ENCODE assay signal across 28 mouse cellular contexts in the genomic region with DNA sequence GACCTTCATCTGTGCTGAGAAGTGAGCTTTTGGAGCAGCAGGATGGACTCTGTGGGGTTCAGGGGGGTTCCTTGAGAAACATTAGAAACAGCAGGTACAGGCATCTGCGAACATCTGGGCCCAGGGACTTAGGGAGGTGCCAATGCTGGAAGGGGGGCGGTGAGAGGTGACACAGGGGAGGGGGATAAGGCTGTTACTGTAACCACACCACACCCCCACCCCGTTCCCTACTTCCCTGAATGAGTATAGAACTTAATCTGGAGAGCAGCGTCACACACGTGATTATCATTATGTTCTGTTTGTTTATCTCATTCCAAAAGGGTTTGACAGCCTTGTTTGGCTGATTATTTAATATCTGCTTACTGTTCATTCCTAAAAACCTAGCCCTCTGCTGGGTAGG.
A peak's percentile ranks its signal among the peaks of the same experiment; 100 is the strongest.
DNase-seq lines count a peak whose midpoint lies in the region; ATAC-seq and TF ChIP-seq lines count a peak whose summit lies in the region.
"Had no signal": no experiment of that assay in that cellular context is flagged by ENCODE, and none has a peak within 500 bp of the region (broad histone marks: within the 10 kb centered on the region; RNA-seq: fewer than 3 reads in every experiment).

No protein-coding gene starts in this region.

- H3K4me1 ChIP-seq in liver, embryonic 12.5 days, result peaks cover 11% of the 10 kb centered on the region
- peaks cover 0 to 2% of the 10 kb centered on the region in 2 experiments; a peak in 1 of 4 replicates for H3K4me1 ChIP-seq in liver, embryonic 14.5 days (replicated peaks; ENCODE audit: control insufficient read depth in 2 of 2, insufficient read depth in 2 of 2, low read length in 1 of 2)
- H3K4me1 ChIP-seq: forebrain, embryonic 15.5 days; hindbrain, embryonic 13.5 days had no signal

- TF ChIP-seq CTCF in liver, embryonic 14.5 days (IDR thresholded peaks at IDR 0.05; ENCODE audit: low read depth), result no peak

- no peaks in the 10 kb centered on the region for H3K27me3 ChIP-seq in liver, embryonic 12.5 days (replicated peaks)
- H3K27me3 ChIP-seq in liver, embryonic 14.5 days (ENCODE audit: control insufficient read depth, insufficient read depth, low read length), result no peaks in the 10 kb centered on the region
- H3K27me3 ChIP-seq: embryonic facial prominence, embryonic 13.5 days; forebrain, embryonic 12.5 days; forebrain, embryonic 15.5 days; heart, embryonic 15.5 days; hindbrain, embryonic 13.5 days; Patski had no signal

- no peak overlapping the region for H3K27ac ChIP-seq in liver, embryonic 12.5 days
- no peak overlapping the region for H3K27ac ChIP-seq in liver, embryonic 14.5 days
- H3K27ac ChIP-seq: embryonic facial prominence, embryonic 10.5 days; embryonic facial prominence, embryonic 13.5 days; forebrain, embryonic 12.5 days; forebrain, embryonic 15.5 days; heart, embryonic 15.5 days; hindbrain, embryonic 10.5 days; hindbrain, embryonic 13.5 days had no signal

- 42% methylated on average over 5 of the region's 5 CpGs for WGBS in liver, embryonic 12.5 days (ENCODE audit: insufficient replicate concordance)
- WGBS in liver, embryonic 14.5 days (ENCODE audit: insufficient replicate concordance), result 34% methylated on average over 5 of the region's 5 CpGs

- no peak overlapping the region for H3K4me2 ChIP-seq in liver, embryonic 12.5 days
- H3K4me2 ChIP-seq in liver, embryonic 14.5 days (ENCODE audit: low read depth), result no peak overlapping the region
- H3K4me2 ChIP-seq: embryonic facial prominence, embryonic 13.5 days; forebrain, embryonic 12.5 days; forebrain, embryonic 15.5 days; heart, embryonic 11.5 days; heart, embryonic 15.5 days; hindbrain, embryonic 13.5 days had no signal

- no peak overlapping the region for H3K4me3 ChIP-seq in liver, embryonic 12.5 days
- no peak overlapping the region for H3K4me3 ChIP-seq in liver, embryonic 14.5 days (ENCODE audit: insufficient read depth in 1 of 2, low read depth in 2 of 2, low read length in 2 of 2)
- H3K4me3 ChIP-seq: embryonic facial prominence, embryonic 10.5 days; embryonic facial prominence, embryonic 13.5 days; erythroblast, embryonic 14.5 days; forebrain, embryonic 12.5 days; forebrain, embryonic 15.5 days; heart, embryonic 15.5 days; hindbrain, embryonic 10.5 days; hindbrain, embryonic 13.5 days had no signal

- DNase-seq in liver, result no peak
- peak; percentile 10 for DNase-seq in c-Kit-positive CD71-positive TER-119-negative erythroid progenitor cells, embryonic 14.5 days (ENCODE audit: low read depth)
- DNase-seq in liver, embryonic 14.5 days (ENCODE audit: low read depth in 3 of 3, low spot score in 3 of 3), result no peak
- no peak for DNase-seq in thymus, adult 18-20 months
- DNase-seq in right cerebral cortex, postnatal 14 days, result no peak
- DNase-seq: adrenal gland, postnatal 10 days; adrenal gland, postnatal 36 days; cerebellum, adult 11 months; cerebellum, adult 2 months; cerebellum, adult 9-11 months; cerebellum, postnatal 25 days; embryo, embryonic 11 days; heart, adult 11 months; heart, postnatal 10 days; heart, postnatal 36 days had no signal

- H3K36me3 ChIP-seq in liver, embryonic 12.5 days, result no peaks in the 10 kb centered on the region; the same call in 1 of the 2 replicates
- no peaks in the 10 kb centered on the region for H3K36me3 ChIP-seq in liver, embryonic 14.5 days (replicated peaks; ENCODE audit: control insufficient read depth, insufficient read depth, low read depth)
- H3K36me3 ChIP-seq: forebrain, embryonic 15.5 days; heart, embryonic 15.5 days had no signal

- peak; percentile 54; the same call in 1 of the 2 replicates for ATAC-seq in liver, embryonic 12.5 days
- ATAC-seq in liver, embryonic 14.5 days (ENCODE audit: insufficient read depth), result peak; percentile 53; the same call in 1 of the 2 replicates
- peak; percentile 63 for ATAC-seq in megakaryocyte-erythroid progenitor cell, adult 5-6 weeks (replicated peaks; ENCODE audit: low FRiP score, low TSS enrichment, poor library complexity, severe bottlenecking)
- ATAC-seq: forebrain, embryonic 15.5 days; hindbrain, embryonic 16.5 days; Patski had no signal

- H3K9me3 ChIP-seq in liver, embryonic 12.5 days (replicated peaks), result no peaks in the 10 kb centered on the region
- H3K9me3 ChIP-seq in liver, embryonic 14.5 days (ENCODE audit: control insufficient read depth, low read length), result no peaks in the 10 kb centered on the region
- H3K9me3 ChIP-seq: embryonic facial prominence, embryonic 13.5 days; forebrain, embryonic 12.5 days; forebrain, embryonic 15.5 days; heart, embryonic 15.5 days had no signal

- no peak overlapping the region for H3K9ac ChIP-seq in liver, embryonic 12.5 days
- H3K9ac ChIP-seq in liver, embryonic 14.5 days (replicated peaks), result no peak overlapping the region
- H3K9ac ChIP-seq: embryonic facial prominence, embryonic 13.5 days; forebrain, embryonic 12.5 days; forebrain, embryonic 15.5 days; heart, embryonic 15.5 days; hindbrain, embryonic 13.5 days had no signal

- no peak for TF ChIP-seq EP300 in liver, embryonic 14.5 days (IDR thresholded peaks at IDR 0.05; ENCODE audit: low read depth)
